Mouse (Mus musculus) left cerebral cortex, adult 8-10 months (tissue): ENCODE measurements around the gene Gabrp. TPM values are rescaled to one million over a fixed set of nuclear protein-coding genes. Genes with fewer than 3 reads are reported as not detected.

Experiments
- DNase-seq, 2 experiments: peaks; one replicate each; pipeline ENCODE4 v3.0.0; 2022; ENCODE audit warnings: low spot score in 2 of 2
- total RNA-seq, 4 experiments: library from RNA; stranded (reverse); gene quantifications; 2 replicates each; pipeline ENCODE4 v1.2.4; 2022

Gene Gabrp
- total RNA-seq, result not detected

DNA sequence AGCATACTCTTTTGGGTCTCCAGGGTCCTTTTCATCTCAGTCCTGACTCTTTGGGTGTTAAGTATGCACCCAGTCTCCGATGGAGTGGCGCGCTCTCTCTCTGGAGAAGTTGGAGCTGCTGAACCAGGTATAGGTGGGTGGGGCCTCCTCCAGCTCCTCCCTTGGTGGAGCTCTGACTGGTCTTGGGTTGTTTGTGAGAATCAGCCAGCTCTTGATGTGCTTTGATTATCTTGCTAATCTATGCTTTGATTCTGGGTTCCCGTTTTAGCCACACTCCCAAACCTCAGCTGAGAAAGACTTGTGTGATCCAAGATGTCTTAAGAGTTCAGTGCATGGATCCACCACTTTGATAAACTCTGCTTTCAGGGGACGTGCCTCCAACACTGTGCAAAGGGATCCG is at the start of gene Gabrp:
Gene Gabrp (minus strand): TSS at position 101 of the 400 bp plus-strand sequence.
- DNase-seq, result no peak

DNA sequence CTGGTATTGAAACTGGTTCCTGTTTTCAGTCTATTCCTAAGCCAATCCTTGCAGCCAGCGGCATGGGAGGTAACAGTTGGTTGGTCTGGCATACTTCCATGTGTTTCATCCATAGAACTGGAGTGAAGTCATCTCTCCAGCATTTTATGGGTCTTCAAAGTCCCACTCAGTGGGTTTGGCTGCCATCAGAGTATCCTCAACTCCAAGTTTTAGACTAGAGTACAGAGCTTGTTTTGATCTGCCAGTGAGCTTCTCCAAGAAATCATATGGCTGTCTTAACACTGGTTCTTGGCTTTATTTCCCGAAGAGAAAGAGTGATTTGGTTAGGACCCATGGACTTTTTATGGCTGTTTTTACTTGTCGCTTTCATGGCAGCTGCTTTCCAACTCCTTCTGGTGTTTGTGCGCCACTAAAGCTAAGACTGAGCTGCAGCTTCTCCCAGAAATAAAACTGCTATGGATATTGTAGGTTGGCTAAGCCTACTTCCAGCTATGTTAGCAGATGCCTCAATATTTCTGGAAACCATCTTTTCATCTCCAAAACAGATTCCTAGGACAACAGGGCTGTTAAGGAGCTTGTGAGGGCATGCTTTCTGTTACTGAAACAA is 48.5 kb upstream of the Gabrp start:
- DNase-seq, result peak in 1 of 2 experiments; percentile 41

DNA sequence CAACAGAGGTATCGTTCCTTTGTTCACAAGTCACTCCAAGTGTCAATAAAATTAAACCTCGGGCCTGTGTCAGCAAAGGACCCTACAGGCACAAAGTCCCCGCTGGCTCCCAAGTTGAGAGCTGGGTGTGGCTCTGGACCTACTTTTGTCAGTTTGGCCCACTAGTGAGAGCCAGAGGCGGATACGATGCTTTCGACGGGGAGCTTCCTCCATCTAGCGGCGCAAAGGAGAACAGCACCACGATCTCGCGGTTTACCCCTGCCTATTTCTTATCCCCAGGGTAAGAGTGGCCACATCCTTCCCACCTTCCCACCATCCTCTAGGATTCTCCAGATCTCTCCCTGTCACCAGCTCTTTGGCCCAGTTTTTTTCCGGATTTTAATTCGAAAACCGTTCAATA is 35.5 kb upstream of the Gabrp start:
- DNase-seq, result peak; percentile 8 to 67

- DNase-seq, result no peak
Measured at GRCm38 (mm10) chr11:33607784-33608183, 29.0 kb upstream of the Gabrp start.

GRCm38 (mm10) chr11:33603174-33603573 is 24.4 kb upstream of the Gabrp start:
- DNase-seq, result no peak

DNA sequence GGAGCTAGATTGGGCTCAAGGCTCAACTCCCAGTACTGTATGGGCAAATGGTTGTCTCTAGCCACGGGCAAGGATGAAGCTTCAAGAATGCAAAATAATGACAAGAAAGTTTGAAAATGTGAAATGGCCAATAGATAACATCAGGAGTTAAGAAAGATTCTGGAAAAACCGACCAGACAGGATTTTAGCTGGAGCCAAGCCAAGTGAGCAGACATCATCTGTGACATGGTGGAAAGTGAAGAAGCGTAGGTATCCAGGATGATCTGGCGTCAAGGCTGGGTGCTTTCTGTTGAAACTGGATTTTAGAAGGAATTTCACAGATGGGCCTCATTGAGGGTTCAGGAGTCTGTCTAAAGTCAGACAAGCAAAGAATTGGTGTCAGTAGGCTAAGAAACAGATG is 20.2 kb upstream of the Gabrp start, which contains the start of gene D130052B06Rik:
Gene D130052B06Rik (plus strand): TSS at position 317 of the 400 bp plus-strand sequence.
- DNase-seq, result no peak

DNA sequence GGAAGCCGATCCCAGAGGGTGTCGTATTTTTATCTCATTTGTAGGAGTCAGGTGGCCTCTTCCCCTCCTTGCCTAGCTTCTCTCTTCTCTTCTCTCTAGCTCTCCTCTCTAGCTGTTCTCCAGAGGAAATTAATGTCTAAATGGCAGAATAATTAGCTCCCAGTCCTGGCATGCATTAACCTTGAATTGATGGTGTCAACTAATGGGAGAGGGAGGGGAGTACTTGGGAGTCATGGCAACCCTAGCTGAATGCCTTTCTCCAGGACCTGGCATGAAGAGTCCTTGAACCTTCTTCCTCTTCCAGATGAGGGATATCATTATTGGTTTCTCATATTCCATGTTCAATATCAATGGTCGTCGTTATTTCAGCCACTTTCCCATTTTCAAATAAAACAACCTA is 17.9 kb upstream of the Gabrp start:
- DNase-seq, result no peak

DNA sequence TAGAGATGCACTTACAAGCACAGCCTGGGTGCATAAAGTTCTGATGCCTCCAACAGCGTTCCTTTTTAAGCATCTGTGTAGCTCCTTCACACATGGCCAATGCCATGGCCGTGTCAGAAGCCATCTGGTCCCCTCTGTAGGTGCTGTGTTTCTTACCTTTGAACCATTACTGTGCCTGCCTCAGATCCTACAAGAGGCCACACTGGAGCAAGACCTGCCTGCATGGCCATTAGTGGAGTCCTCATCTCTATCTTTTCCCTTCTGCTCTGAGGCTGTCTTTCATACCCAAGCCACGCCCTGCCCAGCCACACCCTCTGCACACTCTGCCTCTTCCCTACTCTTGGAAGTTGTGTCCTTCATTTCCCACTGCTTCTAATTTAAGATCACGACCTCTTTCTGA is 14.1 kb upstream of the Gabrp start:
- no peak for DNase-seq

DNA sequence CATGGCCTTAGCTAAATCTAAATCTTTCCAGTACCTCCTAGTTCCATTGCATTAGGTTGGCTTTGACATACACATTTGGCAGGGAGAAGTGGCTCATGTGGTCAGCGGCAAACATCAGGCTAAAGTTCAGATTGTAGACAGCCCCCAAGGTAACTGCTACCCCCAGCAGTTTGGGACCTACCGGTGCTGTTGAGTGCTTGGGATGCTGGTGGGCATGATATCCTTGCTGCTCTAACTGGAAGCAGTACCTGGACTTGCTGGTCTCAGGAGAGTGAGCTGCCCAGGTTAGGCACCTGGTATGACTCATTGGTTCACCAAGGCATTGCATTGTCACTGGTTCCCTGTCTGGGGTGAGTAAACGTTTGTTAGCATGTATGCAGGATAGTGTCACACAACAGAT is 12.0 kb upstream of the Gabrp start:
- no peak for DNase-seq

DNA sequence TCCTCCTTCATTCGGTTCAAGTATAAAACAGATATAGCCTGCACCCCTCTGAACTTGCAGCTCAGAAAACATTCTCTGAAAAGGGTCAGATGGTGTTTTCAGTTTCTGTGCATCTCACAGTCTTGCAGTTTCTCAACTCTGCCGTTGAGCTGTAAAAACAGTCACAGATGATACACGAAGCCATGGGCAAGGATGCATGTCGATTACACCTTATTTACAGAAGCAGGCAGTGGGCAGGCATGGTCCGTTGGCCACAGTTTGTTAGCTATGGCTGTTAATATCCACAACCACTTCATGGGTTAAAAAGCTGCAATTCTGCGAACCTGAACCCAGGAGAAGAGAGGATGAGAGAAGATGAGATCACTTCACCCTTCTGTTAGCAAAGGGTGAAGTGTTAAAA is 7.9 kb upstream of the Gabrp start:
- no peak for DNase-seq

- DNase-seq, result no peak
Measured at GRCm38 (mm10) chr11:33579621-33580020, 862 bp upstream of the Gabrp start.

DNA sequence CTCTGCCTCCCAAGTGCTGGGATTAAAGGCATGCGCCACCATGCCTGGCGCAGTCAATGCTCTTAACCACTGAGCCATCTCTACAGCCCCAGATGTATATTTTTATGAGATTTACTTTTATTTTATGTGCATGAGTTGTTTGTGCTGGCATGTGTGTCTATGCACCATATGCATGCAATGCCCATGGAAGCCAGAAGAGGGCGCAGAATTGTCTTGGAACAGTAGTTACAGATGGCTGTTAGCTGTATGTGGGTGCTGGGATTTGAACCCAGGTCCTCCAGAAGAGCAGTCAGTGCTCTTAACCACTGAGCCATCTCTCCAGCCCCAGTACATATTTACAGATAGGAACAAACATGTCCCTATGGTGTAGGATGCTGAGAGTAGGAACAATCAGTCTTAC is 3.8 kb downstream of the Gabrp start:
- no peak for DNase-seq

DNA sequence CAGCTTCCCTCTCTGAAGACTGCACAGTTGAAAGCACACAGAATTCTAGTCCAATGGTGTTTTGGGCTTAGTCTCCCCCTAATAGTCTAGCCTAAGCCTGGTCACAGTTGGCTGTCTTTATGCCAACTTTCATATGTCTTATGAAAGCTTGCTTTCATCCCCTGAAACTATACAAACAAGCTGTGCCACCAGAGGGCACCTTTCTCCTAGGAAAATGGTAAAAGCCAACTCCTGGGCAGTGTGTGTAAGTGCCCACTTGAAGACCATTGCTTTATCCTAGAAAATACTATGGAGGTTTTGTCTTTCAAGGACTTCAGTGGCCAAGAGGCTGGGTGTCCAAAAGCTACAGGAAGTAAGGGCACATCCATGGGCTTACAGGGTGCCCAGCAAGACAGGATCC is 8.3 kb downstream of the Gabrp start:
- no peak for DNase-seq

DNA sequence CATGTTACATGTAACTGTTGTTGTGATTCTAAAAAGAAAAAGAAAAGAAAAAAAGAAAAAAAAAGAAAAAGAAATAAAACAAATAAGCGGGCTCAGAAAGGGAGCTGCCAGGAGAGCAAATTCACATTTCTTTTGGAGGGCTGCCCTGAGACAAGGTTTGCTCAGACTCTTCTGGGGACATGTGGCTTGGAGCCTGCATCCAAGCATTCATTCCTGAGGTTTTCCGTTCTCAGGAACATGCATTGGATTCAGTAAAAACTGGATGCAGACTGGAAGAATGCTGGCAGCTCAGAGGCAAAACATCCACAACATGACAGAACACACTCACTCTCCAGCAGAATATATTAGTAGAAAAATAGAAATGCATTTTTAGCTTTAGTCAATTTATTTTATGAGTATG is 14.8 kb downstream of the Gabrp start:
- DNase-seq, result no peak

DNA sequence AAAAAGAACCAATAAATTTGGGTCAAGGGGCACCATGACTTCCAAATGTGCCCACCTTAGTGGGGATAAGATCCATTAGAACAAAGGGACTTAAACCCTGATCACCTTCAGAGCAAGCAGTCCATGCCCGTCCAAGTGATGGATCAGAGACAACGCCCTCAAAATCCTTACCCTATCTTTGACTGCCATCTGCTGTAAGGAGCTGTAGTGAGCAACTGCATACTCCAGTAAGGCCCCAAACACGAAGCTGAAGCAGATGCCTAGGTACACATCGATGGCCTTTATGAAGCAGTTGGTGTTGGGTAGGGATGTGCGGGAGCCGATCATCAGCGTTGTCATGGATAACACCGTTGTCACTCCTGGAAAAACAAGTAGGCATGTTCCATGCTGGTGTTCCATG is 24.6 kb downstream of the Gabrp start:
- no peak for DNase-seq

GRCm38 (mm10) chr11:33550861-33551560 is 27.7 kb downstream of the Gabrp start:
- DNase-seq, result no peak

DNA sequence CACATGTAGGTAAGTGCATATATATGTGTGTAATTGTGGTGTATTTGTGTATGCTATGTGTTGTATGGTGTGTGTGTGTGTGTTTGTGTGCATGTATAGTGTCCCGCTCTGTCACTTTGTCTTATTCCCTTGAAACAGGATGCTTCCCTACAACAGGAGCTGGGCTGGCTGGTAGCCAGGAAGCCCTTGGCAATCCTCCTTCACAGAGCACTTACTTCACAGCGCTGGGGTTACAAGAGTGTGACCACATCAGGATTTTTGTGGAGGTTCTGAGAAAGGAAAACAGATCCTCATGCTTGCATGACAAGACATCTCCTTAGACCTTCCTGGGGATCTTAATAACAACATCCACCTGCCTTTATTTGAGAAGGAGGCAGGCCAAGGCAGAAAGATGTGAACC is 31.4 kb downstream of the Gabrp start:
- DNase-seq, result no peak

DNA sequence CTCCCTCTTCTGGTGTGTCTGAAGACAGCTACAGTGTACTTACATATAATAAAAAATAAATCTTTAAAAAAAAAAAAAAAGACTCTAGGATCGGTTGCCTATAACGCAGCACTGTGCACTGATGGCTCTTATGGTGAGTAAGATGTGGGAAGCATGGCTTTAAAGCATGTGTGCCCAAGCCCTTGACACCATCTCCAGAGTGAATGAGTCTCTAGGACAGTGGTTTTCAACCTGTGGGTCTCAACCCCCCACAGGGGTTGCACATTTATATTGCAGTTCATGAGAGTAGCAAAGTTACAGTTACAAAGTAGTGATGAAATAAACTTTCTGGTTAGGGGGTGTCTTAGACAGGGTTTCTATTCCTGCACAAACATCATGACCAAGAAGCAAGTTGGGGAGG is 33.8 kb downstream of the Gabrp start:
- no peak for DNase-seq

DNA sequence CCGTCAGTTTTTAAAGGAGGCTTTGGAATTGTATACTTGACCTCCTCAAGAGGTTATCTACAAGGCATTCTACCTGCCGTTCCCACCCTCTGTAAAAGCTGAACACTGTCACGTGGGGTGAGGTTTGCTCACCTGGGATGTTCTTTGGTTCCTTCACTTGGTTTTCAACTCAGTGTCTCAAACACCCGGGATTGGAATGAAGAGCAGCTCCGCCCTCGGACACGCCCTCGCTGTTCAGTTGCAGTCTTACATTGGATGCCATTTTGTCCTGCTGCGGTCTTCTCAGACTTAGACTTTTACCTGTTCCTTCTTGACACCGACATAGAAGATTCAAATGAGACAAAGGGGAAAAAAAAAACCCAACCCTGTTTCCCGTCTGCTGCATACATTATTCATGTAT is 34.6 kb downstream of the Gabrp start:
- DNase-seq, result no peak

DNA sequence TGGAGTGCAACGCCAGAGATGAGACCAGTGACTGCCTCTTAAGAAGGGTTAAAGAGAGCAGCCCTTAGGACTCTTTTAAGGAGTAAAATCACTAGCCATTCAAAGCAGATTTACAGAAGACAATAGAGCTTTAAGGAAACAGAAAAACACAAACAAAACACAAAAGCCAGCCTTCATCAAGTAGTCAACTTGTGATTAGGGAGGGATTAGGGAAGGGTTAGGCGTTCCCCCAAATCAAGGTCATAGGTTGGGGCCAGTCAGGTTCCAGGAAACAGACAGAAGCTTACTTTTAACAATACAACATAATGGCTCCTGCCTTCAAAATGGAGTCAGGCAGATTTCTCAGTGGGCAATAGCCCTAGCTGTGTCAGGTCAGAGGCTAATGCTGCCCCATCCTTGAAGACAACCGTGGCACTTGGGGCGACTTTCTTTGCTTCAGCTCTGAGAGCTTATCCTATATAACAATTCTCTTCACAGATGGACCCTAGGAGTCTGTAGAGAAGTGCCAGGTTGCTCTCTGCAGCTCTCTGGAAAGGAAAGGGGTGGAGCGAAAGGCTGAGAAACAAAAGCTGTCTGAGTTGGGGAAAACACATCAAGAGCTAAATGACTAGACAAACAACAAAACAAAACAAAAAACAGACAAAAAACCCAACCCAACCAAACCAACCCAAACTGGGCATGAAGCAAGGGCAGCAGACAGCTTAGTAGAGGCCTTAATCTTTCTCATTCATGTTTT is 41.2 kb downstream of the Gabrp start:
- no peak for DNase-seq

DNA sequence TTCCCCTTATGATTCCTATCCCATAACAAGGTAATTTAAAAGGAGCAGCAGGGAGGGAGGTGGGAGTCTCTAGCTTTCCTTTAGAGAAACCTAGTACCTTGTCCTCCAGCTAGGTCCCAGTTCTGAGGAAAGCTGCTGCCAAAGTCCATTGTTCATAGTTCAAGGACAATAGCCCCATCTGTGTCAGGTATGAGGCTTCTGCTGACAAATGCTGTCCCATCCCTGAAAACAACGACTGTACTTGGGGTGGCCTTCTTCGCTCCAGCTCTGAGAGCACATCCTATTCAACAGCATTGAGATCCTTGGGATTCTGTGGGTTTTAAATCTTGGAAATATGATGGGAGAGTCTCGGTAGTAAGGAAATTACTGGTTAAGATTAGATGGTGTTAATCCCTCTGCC is 42.1 kb downstream of the Gabrp start:
- no peak for DNase-seq

DNA sequence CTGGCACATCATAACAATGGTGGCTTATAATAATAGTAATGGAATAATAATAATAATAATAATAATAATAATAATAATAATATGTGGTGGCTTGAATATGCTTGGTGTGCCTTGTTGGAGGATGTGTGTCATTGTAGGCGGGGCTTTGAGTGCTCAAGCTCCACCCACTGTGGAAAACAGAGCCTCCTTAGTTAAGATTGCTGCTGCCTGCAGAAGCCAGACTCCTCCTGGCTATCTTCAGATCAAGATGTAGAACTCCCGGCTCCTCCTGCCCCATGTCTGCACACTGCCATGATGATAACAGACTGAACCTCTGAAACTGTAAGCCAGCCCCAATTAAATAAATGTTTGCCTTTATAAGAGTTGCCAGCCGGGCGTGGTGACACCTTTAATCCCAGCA is 44.2 kb downstream of the Gabrp start:
- no peak for DNase-seq

- no peak for DNase-seq
Measured at GRCm38 (mm10) chr11:33533577-33533976, 45.2 kb downstream of the Gabrp start.
